Mouse (Mus musculus) cerebellum, adult 2 months (tissue): ENCODE results near the gene Fbxo22. TPM values are rescaled to one million over a fixed set of nuclear protein-coding genes. Genes with fewer than 3 reads are reported as not detected.
A peak's percentile ranks its signal among the peaks of the same experiment; 100 is the strongest.
"Not testable (repeated sequence)": the region's sequence is repeated elsewhere in the genome, so short reads cannot be mapped to it uniquely, and the experiment has no call there.

ENCODE experiments used
- DNase-seq, 2 experiments: peaks; one replicate each; pipeline ENCODE4 v3.0.0; 2021
- H3K27ac ChIP-seq: fragments of 200-500 bp; 2 replicates; pipeline ENCODE4 v1.5.1; 2012; ENCODE audit warnings: low read length, control low read depth, inconsistent platforms; ENCODE audit not compliant: insufficient read depth
- H3K27me3 ChIP-seq: fragments of 200-500 bp; 2 replicates; pipeline ENCODE4 v1.6.1; 2012; ENCODE audit warnings: inconsistent platforms, mild to moderate bottlenecking, low read length, moderate library complexity; ENCODE audit not compliant: control insufficient read depth, insufficient read depth
- H3K4me1 ChIP-seq: fragments of 200-500 bp; 2 replicates; pipeline ENCODE4 v1.6.1; 2011; ENCODE audit warnings: low read length; ENCODE audit not compliant: control insufficient read depth, insufficient read depth
- H3K4me3 ChIP-seq: fragments of 200-500 bp; replicated peaks from 2 replicates; pipeline ENCODE3; 2011; ENCODE audit warnings: mild to moderate bottlenecking, low read depth, low read length, control low read depth; ENCODE audit not compliant: insufficient read depth
- CTCF ChIP-seq: fragments of 200-500 bp; IDR thresholded peaks from 2 replicates; pipeline ENCODE4 v1.5.1; 2011; ENCODE audit warnings: low read depth, mild to moderate bottlenecking, control low read depth, low read length, moderate library complexity, borderline replicate concordance; ENCODE audit not compliant: insufficient read depth
- POLR2A ChIP-seq: fragments of 200-500 bp; IDR thresholded peaks from 2 replicates; pipeline ENCODE4 v1.6.1; 2011; ENCODE audit warnings: low read length, control low read depth, borderline replicate concordance; ENCODE audit not compliant: insufficient read depth
- WGBS: fragments of 180-500 bp; shearing (Covaris S2); methylation state at CpG from one replicate; pipeline ENCODE4 v1.1.7; 2018; 5-methylcytosine and 5-hydroxymethylcytosine counted together
- polyA plus RNA-seq: library from polyadenylated mRNA; depleted of rRNA; stranded (reverse); fragments of >200 nt; gene quantifications from 2 replicates; pipeline ENCODE4 v1.2.3, GENCODE M21; 2012

The Fbxo22 gene
- polyA plus RNA-seq, 1 experiment: 45.3 TPM

- no peaks in the 10 kb centered on the region for H3K27me3 ChIP-seq
- TF ChIP-seq POLR2A (no peak), CTCF (no peak)
- H3K27ac ChIP-seq: no peak overlapping the region
- no peak overlapping the region for H3K4me3 ChIP-seq
- WGBS: 49% methylated on average over 3 of the region's 3 CpGs
- no peak for DNase-seq
- H3K4me1 ChIP-seq: no peaks in the 10 kb centered on the region
Observed at GRCm38 (mm10) chr9:55226251-55226650, 17.5 kb downstream of the Fbxo22 start.

DNA sequence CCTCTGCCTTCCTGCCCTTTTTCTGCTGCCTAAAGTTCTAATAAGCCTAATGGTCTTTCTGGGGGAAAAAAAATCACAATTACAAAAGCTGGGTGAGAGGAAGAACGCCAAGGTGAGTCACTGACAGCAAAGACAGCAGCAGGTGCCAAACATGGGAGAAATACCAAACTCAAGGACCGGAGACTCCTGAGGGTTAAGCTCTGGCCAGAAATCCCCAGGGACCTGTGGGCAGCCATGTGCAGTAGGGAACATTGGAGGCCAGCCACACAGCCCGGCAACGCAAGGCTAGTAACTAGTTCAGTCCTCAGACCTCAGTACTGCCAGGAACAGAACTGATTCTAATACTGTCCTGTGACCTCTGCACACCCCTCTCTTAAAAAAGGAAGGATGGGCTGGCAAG, 19.4 kb downstream of the Fbxo22 start:
- DNase-seq: no peak
- Histone ChIP-seq H3K27ac (no peak overlapping the region), H3K27me3 (no peaks in the 10 kb centered on the region), H3K4me3 (no peak overlapping the region), H3K4me1 (no peaks in the 10 kb centered on the region)
- no peak for TF ChIP-seq CTCF
- no peak for TF ChIP-seq POLR2A
- 7% methylated on average over 4 of the region's 4 CpGs for WGBS

- Histone ChIP-seq H3K4me1 (no peaks in the 10 kb centered on the region), H3K27ac (no peak overlapping the region), H3K27me3 (no peaks in the 10 kb centered on the region), H3K4me3 (no peak overlapping the region)
- DNase-seq: no peak
- 83% methylated on average over 10 of the region's 10 CpGs for WGBS
- TF ChIP-seq POLR2A (no peak), CTCF (no peak)
Observed at GRCm38 (mm10) chr9:55229010-55229409, 20.3 kb downstream of the Fbxo22 start.

GRCm38 (mm10) chr9:55231544-55231943, 22.8 kb downstream of the Fbxo22 start:
- H3K4me1 ChIP-seq: no peaks in the 10 kb centered on the region
- peak; percentile 68 to 78 for DNase-seq
- TF ChIP-seq POLR2A (no peak), CTCF (peak; percentile 94)
- H3K4me3 ChIP-seq: no peak overlapping the region
- 46% methylated on average over 6 of the region's 6 CpGs for WGBS
- no peak overlapping the region for H3K27ac ChIP-seq
- H3K27me3 ChIP-seq: no peaks in the 10 kb centered on the region

GRCm38 (mm10) chr9:55232110-55232509, 23.4 kb downstream of the Fbxo22 start:
- no peak for DNase-seq
- Histone ChIP-seq H3K27me3 (no peaks in the 10 kb centered on the region), H3K4me1 (no peaks in the 10 kb centered on the region), H3K27ac (no peak overlapping the region), H3K4me3 (no peak overlapping the region)
- TF ChIP-seq CTCF: no peak
- no peak for TF ChIP-seq POLR2A
- WGBS: 91% methylated on average over 5 of the region's 5 CpGs

- Histone ChIP-seq H3K27me3 (no peaks in the 10 kb centered on the region), H3K4me3 (no peak overlapping the region), H3K4me1 (no peaks in the 10 kb centered on the region), H3K27ac (no peak overlapping the region)
- TF ChIP-seq POLR2A (no peak), CTCF (no peak)
- DNase-seq: no peak
- WGBS: 94% methylated on average over 7 of the region's 7 CpGs
Observed at GRCm38 (mm10) chr9:55232586-55232985, 23.9 kb downstream of the Fbxo22 start.

GRCm38 (mm10) chr9:55233076-55233475, 24.4 kb downstream of the Fbxo22 start:
- H3K4me1 ChIP-seq, H3K27me3 ChIP-seq, DNase-seq, H3K4me3 ChIP-seq, H3K27ac ChIP-seq: not testable (repeated sequence)
- WGBS: 74% methylated on average over 11 of the region's 11 CpGs

- H3K27ac ChIP-seq: no peak overlapping the region
- WGBS: 87% methylated on average over 13 of the region's 13 CpGs
- DNase-seq: no peak
- H3K4me3 ChIP-seq: no peak overlapping the region
- no peaks in the 10 kb centered on the region for H3K27me3 ChIP-seq
- TF ChIP-seq POLR2A (no peak), CTCF (no peak)
- H3K4me1 ChIP-seq: no peaks in the 10 kb centered on the region
Observed at GRCm38 (mm10) chr9:55236235-55237165, 27.8 kb downstream of the Fbxo22 start.
